Mouse (Mus musculus) liver, adult 2 months (tissue): ENCODE measurements around the gene Psmc6. TPM values are rescaled to one million over a fixed set of nuclear protein-coding genes. Genes with fewer than 3 reads are reported as not detected.

Experiments used
- DNase-seq: peaks from one replicate; pipeline ENCODE4 v3.0.0-alpha.2; 2011; ENCODE audit warnings: low read depth, low spot score; ENCODE audit errors: extremely low read depth
- H3K27ac ChIP-seq: fragments of 200-500 bp; replicated peaks from 2 replicates; pipeline ENCODE4 v1.5.1; 2012; ENCODE audit warnings: low read depth, mild to moderate bottlenecking, control low read depth, inconsistent platforms, low read length; ENCODE audit not compliant: insufficient read depth
- H3K27me3 ChIP-seq: fragments of 200-500 bp; 2 replicates; pipeline ENCODE4 v1.6.1; 2012; ENCODE audit warnings: mild to moderate bottlenecking, moderate library complexity, low read length, inconsistent platforms; ENCODE audit not compliant: control insufficient read depth, insufficient read depth
- H3K36me3 ChIP-seq: fragments of 200-500 bp; 2 replicates; pipeline ENCODE4 v1.6.1; 2012; ENCODE audit warnings: low read length, inconsistent platforms; ENCODE audit not compliant: control insufficient read depth, insufficient read depth
- H3K4me1 ChIP-seq: fragments of 200-500 bp; 2 replicates; pipeline ENCODE4 v1.6.1; 2011; ENCODE audit warnings: low read length; ENCODE audit not compliant: control insufficient read depth, insufficient read depth
- H3K4me3 ChIP-seq: fragments of 200-500 bp; 2 replicates; pipeline ENCODE4 v1.5.1; 2011; ENCODE audit warnings: low read depth, mild to moderate bottlenecking, control low read depth, low read length, moderate library complexity; ENCODE audit not compliant: insufficient read depth
- H3K79me2 ChIP-seq: fragments of 200-500 bp; 2 replicates; pipeline ENCODE4 v1.6.1; 2012; ENCODE audit warnings: inconsistent platforms, mild to moderate bottlenecking, low read length, moderate library complexity; ENCODE audit not compliant: control insufficient read depth, insufficient read depth
- H3K9ac ChIP-seq: fragments of 200-500 bp; 2 replicates; pipeline ENCODE4 v1.6.1; 2012; ENCODE audit warnings: low read depth, mild to moderate bottlenecking, control low read depth, inconsistent platforms, low read length
- CTCF ChIP-seq: fragments of 200-500 bp; IDR thresholded peaks from 2 replicates; pipeline ENCODE4 v1.5.1; 2011; ENCODE audit warnings: low read depth, low read length, control low read depth
- POLR2A ChIP-seq: fragments of 200-500 bp; IDR thresholded peaks from 2 replicates; pipeline ENCODE4 v1.6.1; 2011; ENCODE audit warnings: low read length, control low read depth; ENCODE audit not compliant: insufficient read depth; ENCODE audit errors: extremely low read depth
- WGBS: fragments of 180-500 bp; shearing (Covaris S2); methylation state at CpG from one replicate; pipeline ENCODE4 v1.1.7; 2018; 5-methylcytosine and 5-hydroxymethylcytosine counted together
- polyA plus RNA-seq: library from polyadenylated mRNA; depleted of rRNA; stranded (reverse); fragments of >200 nt; gene quantifications from 2 replicates; pipeline ENCODE4 v1.2.3, GENCODE M21; 2012; rRNA removed
- total RNA-seq: library from RNA; depleted of rRNA; stranded (reverse); fragments of >200 nt; gene quantifications from 2 replicates; pipeline ENCODE4 v1.2.3, GENCODE M21; 2014; rRNA removed

The Psmc6 gene
- total RNA-seq (101 and 108 TPM in 2 replicates), polyA plus RNA-seq (21.5 and 32.8 TPM in 2 replicates)

DNA sequence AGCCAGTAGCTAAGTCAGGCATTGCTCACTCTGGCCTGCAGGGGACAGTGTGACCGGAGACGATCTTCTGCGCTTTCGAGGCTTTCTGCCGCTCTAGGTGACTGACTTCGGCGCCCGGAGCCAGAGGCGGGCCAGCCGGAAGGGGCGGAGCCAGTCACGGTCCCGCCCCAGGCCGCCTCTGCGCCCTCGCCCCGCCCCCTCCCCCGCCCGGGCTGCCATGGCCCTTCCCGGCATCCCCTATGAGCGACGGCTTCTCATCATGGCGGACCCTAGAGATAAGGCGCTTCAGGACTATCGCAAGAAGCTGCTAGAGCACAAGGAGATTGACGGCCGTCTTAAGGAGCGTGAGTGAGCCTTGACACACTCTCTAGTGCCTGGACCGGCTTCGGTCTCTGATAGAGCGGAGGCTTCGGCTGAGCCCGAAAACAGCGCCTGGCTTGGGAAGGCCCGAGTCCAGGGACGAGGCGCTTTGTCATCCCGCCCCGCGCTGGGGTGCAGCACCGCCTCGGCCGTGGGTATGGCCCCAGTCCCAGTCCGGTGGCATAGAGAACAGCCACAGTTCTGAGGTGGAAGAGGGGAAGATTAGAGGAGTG, at the start of gene Psmc6:
Gene Psmc6 (plus strand): TSS at position 200 of the 593 bp plus-strand sequence.
- TF ChIP-seq CTCF = peak; percentile 92
- peak; percentile 71 for TF ChIP-seq POLR2A
- peaks cover 25% of the 10 kb centered on the region for H3K36me3 ChIP-seq

DNA sequence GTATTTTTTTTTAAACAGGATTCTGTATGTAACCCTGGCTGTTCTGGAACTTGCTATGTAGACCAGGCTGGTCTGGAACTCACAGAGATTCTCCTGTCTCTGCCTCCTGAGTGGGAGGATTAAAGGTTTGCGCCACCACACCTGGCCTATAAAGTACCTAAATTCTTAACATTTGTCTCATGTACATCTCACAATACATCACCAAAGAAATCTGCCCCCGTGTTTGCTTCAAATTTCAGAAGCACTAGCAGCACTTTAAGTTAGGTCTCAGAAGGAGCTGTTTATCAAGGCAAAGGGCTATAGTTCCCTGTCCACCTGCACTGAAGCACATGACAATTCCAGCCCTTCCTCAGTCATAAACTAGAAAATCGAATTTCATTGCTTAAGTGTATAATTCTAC, 47.5 kb upstream of the Psmc6 start:
- H3K4me1 ChIP-seq = no peaks in the 10 kb centered on the region
- 87% methylated on average over 3 of the region's 3 CpGs for WGBS
- no peak overlapping the region for H3K9ac ChIP-seq
- no peak overlapping the region for H3K27ac ChIP-seq
- no peak for DNase-seq
- H3K4me3 ChIP-seq = no peak overlapping the region
- H3K27me3 ChIP-seq = no peaks in the 10 kb centered on the region
- peaks cover 8% of the 10 kb centered on the region for H3K36me3 ChIP-seq
- TF ChIP-seq POLR2A (no peak), CTCF (no peak)
- no peaks in the 10 kb centered on the region for H3K79me2 ChIP-seq

More for the DNA sequence above, at the start of gene Psmc6:
- peak within 1 kb of the TSS; percentile 84 for H3K27ac ChIP-seq
- no peaks in the 10 kb centered on the region; the same call in 1 of the 2 replicates for H3K4me1 ChIP-seq
- H3K9ac ChIP-seq = peak within 1 kb of the TSS; percentile 93
- peak; percentile 85 for DNase-seq
- peaks cover 9% of the 10 kb centered on the region; the same call in 1 of the 2 replicates for H3K79me2 ChIP-seq
- H3K27me3 ChIP-seq = no peaks in the 10 kb centered on the region
- peak within 1 kb of the TSS; percentile 94 for H3K4me3 ChIP-seq
- under 1% methylated on average over 44 of the region's 44 CpGs for WGBS

DNA sequence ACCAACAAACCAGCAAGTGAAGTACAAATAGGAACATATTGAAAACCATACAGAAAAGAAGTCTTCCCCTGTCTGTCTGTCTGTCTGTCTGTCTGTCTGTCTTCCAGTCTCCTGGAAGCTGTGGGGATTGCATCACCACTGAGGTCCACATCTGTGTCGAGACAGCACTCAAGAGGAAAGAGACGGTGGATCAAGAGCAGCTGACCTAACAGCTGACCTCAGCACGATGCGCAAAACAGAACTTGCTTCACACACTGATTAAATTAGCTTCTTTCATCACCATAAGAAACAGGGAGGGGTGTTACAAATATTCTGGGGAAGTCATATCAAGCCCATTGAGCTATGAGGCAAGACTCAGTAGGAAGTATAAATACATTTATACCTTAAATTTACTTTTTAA, 38.0 kb upstream of the Psmc6 start:
- DNase-seq = no peak
- Histone ChIP-seq H3K27ac (no peak overlapping the region), H3K4me1 (no peaks in the 10 kb centered on the region), H3K79me2 (no peaks in the 10 kb centered on the region), H3K27me3 (no peaks in the 10 kb centered on the region), H3K36me3 (peaks cover 32% of the 10 kb centered on the region), H3K9ac (no peak overlapping the region), H3K4me3 (no peak overlapping the region)
- 73% methylated on average over 4 of the region's 4 CpGs for WGBS
- TF ChIP-seq CTCF (no peak), POLR2A (no peak)

DNA sequence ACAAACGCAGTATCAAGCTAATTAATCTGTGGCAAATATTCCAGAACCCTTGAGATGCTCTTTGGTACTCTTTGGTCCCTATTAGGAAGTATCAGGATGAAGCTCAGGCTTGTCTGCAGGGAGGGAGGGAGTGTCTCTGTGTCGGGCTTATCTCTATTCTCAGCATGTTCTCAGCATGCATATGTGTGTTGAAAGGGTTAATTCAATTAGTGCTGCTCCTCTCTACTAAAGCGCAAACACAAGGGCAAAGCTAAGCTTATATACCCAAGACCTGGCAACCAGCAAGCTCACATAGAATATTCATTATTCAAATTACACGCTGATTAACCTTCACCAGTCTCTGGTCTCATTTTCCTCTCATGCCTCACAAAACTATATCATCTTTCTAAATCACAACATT, 25.6 kb upstream of the Psmc6 start:
- Histone ChIP-seq H3K36me3 (peaks cover 39% of the 10 kb centered on the region), H3K4me1 (no peaks in the 10 kb centered on the region), H3K4me3 (no peak overlapping the region), H3K79me2 (no peaks in the 10 kb centered on the region; the same call in 1 of the 2 replicates), H3K9ac (no peak overlapping the region), H3K27ac (no peak overlapping the region), H3K27me3 (no peaks in the 10 kb centered on the region)
- 90% methylated on average over 4 of the region's 4 CpGs for WGBS
- DNase-seq = no peak
- TF ChIP-seq CTCF = no peak
- TF ChIP-seq POLR2A = no peak

DNA sequence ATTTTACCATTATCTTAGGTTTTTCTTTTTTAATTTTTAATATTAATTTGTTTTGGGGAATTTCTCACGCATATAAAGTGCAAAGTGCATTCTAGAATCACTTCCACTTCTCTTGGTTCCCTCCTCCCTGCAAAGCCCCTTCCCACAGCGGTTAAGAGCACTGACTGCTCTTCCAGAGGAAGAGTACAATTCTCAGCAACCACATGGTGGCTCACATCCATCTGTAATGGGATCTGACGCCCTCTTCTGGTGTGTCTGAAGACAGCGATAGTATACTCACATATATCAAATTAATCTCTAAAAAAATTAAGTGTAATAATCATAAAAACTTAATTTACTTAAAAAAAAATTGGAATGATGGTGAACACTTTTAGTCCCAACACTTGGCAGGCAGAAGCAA, 25.2 kb upstream of the Psmc6 start:
- WGBS = 84% methylated on average over 4 of the region's 4 CpGs
- Histone ChIP-seq H3K27ac (no peak overlapping the region), H3K4me3 (no peak overlapping the region), H3K4me1 (no peaks in the 10 kb centered on the region), H3K36me3 (peaks cover 34% of the 10 kb centered on the region), H3K27me3 (no peaks in the 10 kb centered on the region), H3K9ac (no peak overlapping the region), H3K79me2 (peaks cover 1% of the 10 kb centered on the region; the same call in 1 of the 2 replicates)
- no peak for TF ChIP-seq CTCF
- no peak for TF ChIP-seq POLR2A
- DNase-seq = no peak

DNA sequence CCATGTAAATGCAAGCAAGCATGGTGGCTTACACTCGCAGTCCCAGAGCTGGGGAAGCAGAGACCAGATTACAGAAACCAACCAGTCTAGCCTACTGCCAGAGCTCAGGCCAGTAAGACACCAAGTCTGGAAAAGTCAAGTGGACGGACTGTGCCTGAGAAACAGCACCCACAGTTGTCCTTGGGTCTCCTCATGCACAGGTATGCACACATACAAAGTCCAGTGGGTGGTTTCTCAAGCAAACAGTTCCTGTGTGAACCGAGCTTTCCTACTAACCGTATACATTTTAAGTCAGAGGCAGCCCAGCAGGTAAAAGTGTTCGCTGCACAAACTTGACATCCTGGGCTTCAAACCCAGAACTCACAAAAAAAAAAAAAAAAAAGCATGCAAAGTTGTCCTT, 23.7 kb upstream of the Psmc6 start:
- Histone ChIP-seq H3K9ac (no peak overlapping the region), H3K4me1 (no peaks in the 10 kb centered on the region), H3K36me3 (peaks cover 28% of the 10 kb centered on the region), H3K27me3 (no peaks in the 10 kb centered on the region), H3K27ac (no peak overlapping the region), H3K79me2 (peaks cover 10% of the 10 kb centered on the region; the same call in 1 of the 2 replicates), H3K4me3 (no peak overlapping the region)
- WGBS = 52% methylated on average over 5 of the region's 5 CpGs
- peak; percentile 16 for DNase-seq
- no peak for TF ChIP-seq CTCF
- no peak for TF ChIP-seq POLR2A
